Mouse (Mus musculus): ENCODE measurements around the gene Cuedc1. TPM values are rescaled to one million over a fixed set of nuclear protein-coding genes. Genes with fewer than 3 reads are reported as not detected.

Cuedc1 gene
- polyA plus RNA-seq, 1 experiment from 2014 or later: 49.7 TPM

DNA sequence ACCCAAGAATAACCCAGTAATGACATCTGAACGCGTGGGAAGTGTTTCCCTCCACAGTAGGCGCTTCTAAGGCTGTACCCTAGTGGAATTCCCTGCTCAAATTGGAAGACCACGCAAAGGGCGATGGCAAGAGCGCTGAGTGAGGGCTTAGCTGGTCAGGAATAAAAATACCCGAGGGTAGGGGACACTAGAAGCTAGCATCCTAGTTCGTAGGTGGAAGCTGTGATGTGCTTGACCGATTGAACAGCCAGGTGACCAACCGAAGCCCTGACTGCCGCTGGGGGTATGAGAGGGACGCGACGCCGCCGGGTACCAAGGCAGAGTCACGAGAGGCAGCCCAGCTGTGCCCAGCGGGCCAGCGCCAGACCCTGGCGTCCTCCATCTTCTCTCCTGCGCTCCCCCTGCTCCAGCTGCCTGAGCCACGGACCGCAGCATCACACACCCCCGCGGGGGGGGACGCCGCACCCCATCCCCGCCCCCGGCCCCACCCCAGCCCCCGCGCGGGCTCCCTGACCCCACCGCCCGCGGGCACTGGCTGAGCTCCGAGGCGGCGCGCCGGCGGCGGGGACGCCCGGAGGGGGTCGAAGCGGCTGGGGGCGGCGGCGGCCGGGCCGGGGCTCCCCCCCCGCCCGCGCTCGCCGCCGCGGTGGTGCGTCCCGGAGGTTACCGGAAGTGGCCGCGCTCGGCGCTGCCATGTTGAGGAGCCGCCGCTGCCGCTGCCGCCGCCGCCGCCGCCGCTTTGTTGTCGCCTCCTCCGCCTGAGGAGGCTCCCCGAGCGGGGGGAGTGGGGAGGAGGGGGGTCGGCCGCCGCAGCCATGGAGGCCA is 30.1 kb upstream of the Cuedc1 start, which contains the start of gene Vezf1:
Gene Vezf1 (plus strand): TSS at position 694 of the 825 bp plus-strand sequence.
- no peaks in the 10 kb centered on the region for H3K9me3 ChIP-seq
- peak within 1 kb of the TSS; percentile 91 for H3K4me3 ChIP-seq
- H3K4me1 ChIP-seq (replicated peaks): peaks cover 47% of the 10 kb centered on the region
- H3K4me2 ChIP-seq: peak within 1 kb of the TSS; percentile 85
- no peaks in the 10 kb centered on the region for H3K27me3 ChIP-seq
- no peaks in the 10 kb centered on the region for H3K36me3 ChIP-seq
- peak within 1 kb of the TSS; percentile 93 for H3K9ac ChIP-seq
- H3K27ac ChIP-seq (replicated peaks): peak within 1 kb of the TSS; percentile 99
- ATAC-seq (ENCODE audit: low FRiP score, low read depth): peak; percentile 92
- under 1% methylated on average over 33 of the region's 81 CpGs for WGBS

DNA sequence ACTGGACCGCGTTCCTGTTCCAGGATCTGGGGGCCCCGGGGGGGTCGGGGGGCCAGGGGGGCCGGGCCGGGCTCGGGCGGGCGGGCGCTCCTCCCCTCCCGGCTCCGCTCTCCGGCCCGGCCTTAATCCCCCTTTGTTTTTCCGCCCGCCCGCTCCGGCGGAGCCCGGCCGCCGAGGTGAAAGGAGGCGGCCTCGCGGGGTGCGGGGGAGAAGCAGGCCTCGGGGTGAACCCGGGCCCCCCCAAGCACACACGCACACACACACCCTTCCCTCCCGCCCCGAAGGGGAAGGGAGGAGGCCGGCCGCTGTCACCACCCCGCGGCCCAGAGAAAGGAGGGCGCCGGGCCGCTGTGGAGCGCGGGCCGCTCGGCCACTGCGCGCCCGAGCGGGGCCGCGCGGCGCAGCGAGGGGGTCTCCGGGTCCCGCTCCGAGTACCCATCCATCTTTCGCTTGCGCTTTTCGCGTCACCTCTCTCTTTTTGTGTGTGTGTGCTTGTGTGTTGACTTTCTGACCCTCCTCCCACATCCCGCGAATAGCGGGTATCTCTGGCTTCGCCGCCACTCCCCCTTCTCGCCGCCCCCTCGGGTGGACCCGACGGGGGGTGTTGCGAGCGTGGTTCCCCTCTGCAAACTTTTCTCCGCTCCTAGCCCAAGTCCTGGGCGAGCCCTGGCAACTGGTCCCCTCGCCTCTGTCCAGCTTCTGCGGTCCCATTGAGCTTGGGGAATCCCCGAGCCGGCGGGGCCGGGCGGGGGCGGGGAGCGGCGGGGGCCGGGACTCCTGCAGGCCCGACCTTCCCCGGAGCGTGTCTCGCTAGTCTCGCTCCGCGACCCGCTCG is 29.2 kb upstream of the Cuedc1 start:
- Histone ChIP-seq H3K27me3 (no peaks in the 10 kb centered on the region), H3K4me3 (peak overlapping the region; percentile 91), H3K36me3 (0 out of 2 replicates have a peak, but pooled peaks cover 3% of the 10 kb centered on the region), H3K4me1 (replicated peaks) (peaks cover 55% of the 10 kb centered on the region), H3K27ac (replicated peaks) (peak overlapping the region; percentile 99), H3K9ac (peak overlapping the region; percentile 93), H3K4me2 (peak overlapping the region; percentile 85), H3K9me3 (no peaks in the 10 kb centered on the region)
- under 1% methylated on average over 66 of the region's 92 CpGs for WGBS
- peak; percentile 76 for ATAC-seq (ENCODE audit: low FRiP score, low read depth)

DNA sequence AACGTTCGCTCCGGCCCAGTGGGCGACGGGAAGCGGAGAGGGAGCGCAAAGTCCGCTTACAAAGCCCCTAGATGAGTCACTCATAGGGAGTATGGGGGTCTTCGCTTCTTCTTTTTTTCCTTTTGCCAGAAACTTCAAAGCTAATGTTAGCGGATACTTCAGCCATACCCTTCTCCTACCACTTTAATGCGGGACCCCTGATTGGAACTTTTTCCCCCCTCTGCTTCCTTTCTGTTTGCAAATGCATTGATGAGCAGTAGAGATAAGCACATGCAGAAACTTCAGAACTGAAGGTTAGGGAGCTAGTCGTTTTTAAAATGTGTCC is 28.6 kb upstream of the Cuedc1 start:
- Histone ChIP-seq H3K9ac (peak overlapping the region; percentile 93), H3K4me2 (peak overlapping the region; percentile 85), H3K9me3 (no peaks in the 10 kb centered on the region), H3K36me3 (0 out of 2 replicates have a peak, but pooled peaks cover 5% of the 10 kb centered on the region), H3K4me3 (peak overlapping the region; percentile 91), H3K4me1 (replicated peaks) (peaks cover 58% of the 10 kb centered on the region), H3K27me3 (no peaks in the 10 kb centered on the region), H3K27ac (replicated peaks) (peak overlapping the region; percentile 99)
- ATAC-seq (ENCODE audit: low FRiP score, low read depth): no peak
- WGBS: 1% methylated on average over 12 of the region's 12 CpGs

DNA sequence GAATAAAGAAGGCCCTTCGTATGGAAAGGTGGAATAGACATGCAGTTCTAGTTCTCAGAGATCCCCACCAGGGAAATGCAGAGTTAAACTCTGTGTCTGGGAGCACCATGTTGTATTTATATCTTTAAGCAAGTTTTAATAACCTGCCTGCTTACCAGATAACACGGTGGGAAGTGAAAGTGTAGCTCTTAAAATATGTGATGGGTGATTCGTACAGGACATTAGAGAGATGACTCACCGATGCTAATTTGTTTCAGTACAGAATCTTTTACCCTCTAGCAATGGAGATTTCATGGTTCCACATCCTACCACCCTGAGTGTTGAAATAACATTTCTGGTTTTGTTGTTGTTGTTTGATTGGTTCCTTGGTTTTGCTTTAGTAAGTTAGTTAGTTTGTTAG is 27.5 kb upstream of the Cuedc1 start:
- Histone ChIP-seq H3K9me3 (no peaks in the 10 kb centered on the region), H3K4me2 (peak overlapping the region; percentile 85), H3K27ac (replicated peaks) (no peak overlapping the region), H3K4me3 (peak overlapping the region; percentile 91), H3K4me1 (replicated peaks) (peaks cover 65% of the 10 kb centered on the region), H3K36me3 (0 out of 2 replicates have a peak, but pooled peaks cover 15% of the 10 kb centered on the region), H3K9ac (peak overlapping the region; percentile 21; the same call in 1 of the 2 replicates), H3K27me3 (no peaks in the 10 kb centered on the region)
- no peak for ATAC-seq (ENCODE audit: low FRiP score, low read depth)
- 18% methylated on average over 4 of the region's 4 CpGs for WGBS

DNA sequence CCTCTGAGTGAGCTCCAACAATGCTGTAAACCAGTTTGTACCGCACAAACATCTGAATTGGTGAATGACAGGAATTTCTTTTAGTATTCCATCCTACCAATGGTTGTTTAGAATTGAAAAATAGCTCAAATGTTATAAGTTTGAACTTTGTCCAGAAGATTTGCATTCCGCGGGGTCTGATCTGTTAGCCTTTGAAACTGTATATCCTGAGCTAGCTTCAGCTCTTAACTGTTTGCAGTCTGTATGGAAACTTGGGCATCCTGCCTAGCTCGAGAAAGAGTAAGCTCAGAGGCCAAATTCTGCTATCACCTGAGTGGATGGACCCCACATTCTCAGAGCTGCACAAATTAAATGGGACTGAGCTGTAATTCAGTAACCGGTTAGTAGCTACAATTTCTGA is 26.7 kb upstream of the Cuedc1 start:
- Histone ChIP-seq H3K4me2 (peak overlapping the region; percentile 85), H3K4me1 (replicated peaks) (peaks cover 65% of the 10 kb centered on the region), H3K4me3 (peak overlapping the region; percentile 91), H3K36me3 (peaks cover 21% of the 10 kb centered on the region; the same call in 1 of the 2 replicates), H3K27me3 (no peaks in the 10 kb centered on the region), H3K9me3 (no peaks in the 10 kb centered on the region), H3K9ac (peak overlapping the region; percentile 21; the same call in 1 of the 2 replicates), H3K27ac (replicated peaks) (no peak overlapping the region)
- no peak for ATAC-seq (ENCODE audit: low FRiP score, low read depth)
- 45% methylated on average over 5 of the region's 5 CpGs for WGBS

DNA sequence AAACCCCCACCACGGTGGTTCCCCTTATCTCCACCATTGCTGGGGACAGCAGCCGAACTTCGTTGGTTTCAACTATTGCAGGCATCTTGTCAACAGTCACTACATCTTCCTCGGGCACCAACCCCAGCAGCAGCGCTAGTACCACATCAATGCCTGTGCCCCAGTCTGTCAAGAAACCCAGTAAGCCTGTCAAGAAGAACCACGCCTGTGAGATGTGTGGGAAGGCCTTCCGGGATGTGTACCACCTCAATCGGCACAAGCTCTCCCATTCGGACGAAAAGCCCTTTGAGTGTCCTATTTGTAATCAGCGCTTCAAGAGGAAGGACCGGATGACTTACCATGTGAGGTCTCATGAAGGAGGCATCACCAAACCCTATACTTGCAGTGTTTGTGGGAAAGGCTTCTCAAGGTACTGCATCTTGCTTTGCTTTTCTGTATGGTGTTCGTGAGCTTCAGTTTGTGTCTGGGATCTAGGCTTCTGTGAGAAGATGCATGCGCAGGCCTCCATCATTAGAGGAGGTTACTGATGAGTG is 24.4 kb upstream of the Cuedc1 start:
- WGBS: 84% methylated on average over 14 of the region's 14 CpGs
- Histone ChIP-seq H3K36me3 (peaks cover 40% of the 10 kb centered on the region), H3K9ac (no peak overlapping the region), H3K4me1 (replicated peaks) (peaks cover 55% of the 10 kb centered on the region), H3K4me2 (no peak overlapping the region), H3K27ac (replicated peaks) (no peak overlapping the region), H3K27me3 (no peaks in the 10 kb centered on the region), H3K4me3 (no peak overlapping the region), H3K9me3 (no peaks in the 10 kb centered on the region)
- no peak for ATAC-seq (ENCODE audit: low FRiP score, low read depth)

DNA sequence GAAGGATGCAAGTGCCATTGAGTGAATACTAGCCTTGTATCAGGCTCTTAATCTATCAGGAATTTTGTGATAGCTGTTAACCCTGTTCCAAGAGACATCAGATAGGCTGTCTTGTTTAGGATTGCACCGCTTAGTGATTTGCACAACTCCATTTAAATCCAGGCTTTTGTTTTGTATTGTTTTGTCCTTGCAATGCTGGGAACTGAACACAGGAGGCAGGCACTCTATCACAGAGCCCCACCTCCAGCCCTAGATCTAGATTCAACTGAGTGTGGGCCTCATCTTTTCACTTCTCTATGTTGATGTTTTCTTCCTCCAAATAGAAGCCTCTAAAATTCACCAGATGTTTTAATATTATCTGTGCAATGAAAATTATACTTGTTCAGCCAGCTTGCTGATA is 22.2 kb upstream of the Cuedc1 start:
- Histone ChIP-seq H3K9ac (no peak overlapping the region), H3K4me3 (no peak overlapping the region), H3K36me3 (peaks cover 63% of the 10 kb centered on the region), H3K27ac (replicated peaks) (no peak overlapping the region), H3K4me2 (no peak overlapping the region), H3K9me3 (no peaks in the 10 kb centered on the region), H3K4me1 (replicated peaks) (peaks cover 39% of the 10 kb centered on the region), H3K27me3 (no peaks in the 10 kb centered on the region)
- 25% methylated on average over 1 of the region's 1 CpGs for WGBS
- no peak for ATAC-seq (ENCODE audit: low FRiP score, low read depth)

DNA sequence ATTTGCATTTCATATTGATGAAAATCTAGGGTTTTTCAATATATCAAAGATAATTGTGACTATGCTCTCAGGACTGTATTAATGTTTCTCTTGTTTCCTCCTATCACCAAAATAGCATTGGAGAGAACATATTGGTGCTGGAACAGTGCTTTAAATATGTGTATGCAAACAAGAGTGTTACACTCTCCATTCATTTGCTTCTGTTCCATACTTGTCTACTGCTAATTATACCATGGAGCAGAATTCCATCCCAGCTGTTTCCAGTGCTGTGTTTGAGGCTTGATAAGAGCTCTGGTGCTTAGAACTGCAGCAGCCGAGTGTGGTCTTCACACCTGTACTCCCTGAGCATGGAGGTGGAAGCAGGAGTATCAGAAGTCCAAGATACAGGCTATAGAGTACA is 21.5 kb upstream of the Cuedc1 start:
- no peak overlapping the region for H3K4me3 ChIP-seq
- H3K27ac ChIP-seq (replicated peaks): no peak overlapping the region
- ATAC-seq (ENCODE audit: low FRiP score, low read depth): no peak
- H3K4me2 ChIP-seq: no peak overlapping the region
- peaks cover 70% of the 10 kb centered on the region for H3K36me3 ChIP-seq
- H3K9me3 ChIP-seq: no peaks in the 10 kb centered on the region
- H3K9ac ChIP-seq: no peak overlapping the region
- H3K27me3 ChIP-seq: no peaks in the 10 kb centered on the region
- H3K4me1 ChIP-seq (replicated peaks): peaks cover 32% of the 10 kb centered on the region
- WGBS: 84% methylated on average over 1 of the region's 1 CpGs

DNA sequence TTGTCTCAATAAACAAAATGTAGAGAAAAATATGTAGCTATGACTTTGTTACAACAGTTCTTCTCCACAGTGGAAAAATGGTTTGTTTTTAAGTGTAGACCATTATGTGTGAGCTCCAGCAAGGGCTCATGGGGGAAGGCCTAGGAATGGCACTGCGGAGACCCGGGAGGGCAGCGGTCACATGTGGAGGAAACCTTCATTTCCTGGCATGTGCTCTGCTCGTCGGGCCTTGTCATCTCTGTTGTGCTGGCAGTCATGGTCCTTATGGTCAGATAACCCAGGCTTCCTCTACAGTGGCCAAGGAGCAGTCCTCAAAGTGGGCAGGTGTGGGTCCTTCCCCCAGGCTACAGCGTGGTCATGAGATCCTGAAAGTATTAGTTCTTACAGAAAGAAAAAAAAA is 14.2 kb upstream of the Cuedc1 start:
- peaks cover 16% of the 10 kb centered on the region for H3K4me1 ChIP-seq (replicated peaks)
- H3K4me2 ChIP-seq: no peak overlapping the region
- 80% methylated on average over 6 of the region's 6 CpGs for WGBS
- H3K36me3 ChIP-seq: peaks cover 51% of the 10 kb centered on the region
- no peak for ATAC-seq (ENCODE audit: low FRiP score, low read depth)
- no peaks in the 10 kb centered on the region for H3K27me3 ChIP-seq
- no peak overlapping the region for H3K27ac ChIP-seq (replicated peaks)
- H3K9ac ChIP-seq: no peak overlapping the region
- no peaks in the 10 kb centered on the region for H3K9me3 ChIP-seq
- H3K4me3 ChIP-seq: no peak overlapping the region

DNA sequence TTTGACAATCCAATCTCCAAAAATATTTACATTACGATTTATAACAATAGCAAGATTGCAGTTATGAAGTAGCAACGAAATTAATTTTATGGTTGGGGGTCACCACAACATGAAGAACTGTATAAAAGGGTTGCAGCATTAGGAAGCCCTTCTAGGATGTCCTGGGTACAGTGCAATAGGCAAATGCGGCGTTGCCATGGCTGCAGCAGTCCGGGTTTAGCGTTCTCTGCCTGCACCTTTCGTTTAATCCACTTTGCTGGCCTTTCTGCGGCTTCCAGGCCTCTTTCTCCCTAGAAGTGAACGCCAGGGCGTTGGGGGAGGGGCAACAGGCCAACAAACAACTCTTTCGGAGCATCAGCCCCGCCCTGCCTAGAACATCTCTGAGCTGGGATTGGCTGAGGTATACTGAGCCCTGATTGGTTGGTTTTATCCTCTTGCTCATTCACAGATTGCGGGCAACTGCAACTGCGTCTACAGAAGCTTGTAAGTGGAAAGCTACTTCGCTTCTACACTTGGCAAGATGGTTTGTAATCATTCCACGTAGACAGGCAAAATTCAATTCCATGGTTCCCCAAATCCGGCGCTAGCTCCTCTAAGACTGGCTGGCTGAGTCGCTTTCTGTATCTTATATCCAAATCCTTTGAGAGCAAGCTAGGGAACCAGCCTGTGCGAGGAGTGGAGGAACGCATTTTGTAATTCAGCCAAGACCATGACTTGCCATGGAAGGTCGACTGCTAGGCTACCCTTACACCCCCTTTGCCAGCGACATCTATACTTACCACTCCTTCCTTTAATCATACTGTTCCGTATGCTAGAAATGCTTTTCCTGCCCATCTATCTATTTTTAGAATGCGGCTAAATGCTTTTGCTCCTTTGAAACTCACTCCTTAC is 10.9 kb upstream of the Cuedc1 start:
- H3K27me3 ChIP-seq: no peaks in the 10 kb centered on the region
- no peaks in the 10 kb centered on the region for H3K9me3 ChIP-seq
- H3K36me3 ChIP-seq: peaks cover 18% of the 10 kb centered on the region
- peak overlapping the region; percentile 52 for H3K9ac ChIP-seq
- WGBS: 6% methylated on average over 25 of the region's 25 CpGs
- peaks cover 16% of the 10 kb centered on the region for H3K4me1 ChIP-seq (replicated peaks)
- H3K27ac ChIP-seq (replicated peaks): peak overlapping the region; percentile 84
- peak overlapping the region; percentile 36 for H3K4me3 ChIP-seq
- ATAC-seq (ENCODE audit: low FRiP score, low read depth): peak; percentile 99
- H3K4me2 ChIP-seq: peak overlapping the region; percentile 83

DNA sequence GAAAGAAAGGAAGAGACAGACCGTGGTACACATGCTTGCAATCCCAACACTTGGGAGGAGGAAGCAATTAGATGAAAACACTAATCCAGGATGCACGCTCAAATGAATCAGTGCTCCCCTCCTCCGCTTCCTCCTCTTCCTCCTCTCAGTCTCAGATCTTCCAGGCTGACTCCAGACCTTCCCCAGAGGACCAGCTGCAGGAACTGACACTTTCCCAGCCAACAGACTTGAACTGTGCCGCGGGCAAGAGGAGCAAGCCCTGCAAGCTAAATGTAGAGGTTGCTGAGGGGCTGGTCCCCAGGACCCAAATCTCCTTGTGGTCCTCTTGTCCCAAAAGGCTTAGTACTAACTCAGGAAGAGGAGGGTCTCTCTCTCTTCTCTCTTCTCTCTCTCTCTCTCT is 8.7 kb upstream of the Cuedc1 start:
- Histone ChIP-seq H3K9me3 (no peaks in the 10 kb centered on the region), H3K4me3 (no peak overlapping the region), H3K4me1 (replicated peaks) (peaks cover 16% of the 10 kb centered on the region), H3K36me3 (peaks cover 4% of the 10 kb centered on the region; the same call in 1 of the 2 replicates), H3K27ac (replicated peaks) (no peak overlapping the region), H3K27me3 (no peaks in the 10 kb centered on the region), H3K9ac (no peak overlapping the region), H3K4me2 (no peak overlapping the region)
- WGBS: 64% methylated on average over 5 of the region's 5 CpGs
- no peak for ATAC-seq (ENCODE audit: low FRiP score, low read depth)

Data from hindbrain, embryonic 15.5 days (tissue).